Mouse (Mus musculus): ENCODE data around the gene Prr23a1.
"Not testable (repeated sequence)": the region's sequence is repeated elsewhere in the genome, so short reads cannot be mapped to it uniquely, and the experiment has no call there.

The Prr23a1 gene

DNA sequence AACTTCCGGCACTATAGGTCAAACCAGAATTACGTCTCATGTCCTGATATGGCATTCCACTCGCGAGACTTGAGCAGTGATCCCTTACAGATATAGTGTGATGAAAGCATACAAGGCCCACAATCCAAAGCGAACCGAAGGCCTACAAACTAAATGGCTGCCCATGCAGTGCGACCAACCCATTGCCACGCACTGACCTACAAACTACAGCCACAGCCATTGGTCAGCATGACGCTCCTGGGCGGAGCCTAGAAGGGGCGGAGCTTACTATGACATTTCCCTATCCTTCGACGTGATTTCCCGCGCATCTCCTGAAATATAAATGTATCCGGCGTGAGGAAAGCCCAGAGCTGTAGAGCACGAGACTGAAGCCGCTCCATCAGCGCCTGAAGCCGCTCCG lies at the start of gene Prr23a1:
TSS of gene Prr23a1 (plus strand) at position 387 of the 400 bp plus-strand sequence.
- DNase-seq (ENCODE audit: low read depth), result no peak

DNA sequence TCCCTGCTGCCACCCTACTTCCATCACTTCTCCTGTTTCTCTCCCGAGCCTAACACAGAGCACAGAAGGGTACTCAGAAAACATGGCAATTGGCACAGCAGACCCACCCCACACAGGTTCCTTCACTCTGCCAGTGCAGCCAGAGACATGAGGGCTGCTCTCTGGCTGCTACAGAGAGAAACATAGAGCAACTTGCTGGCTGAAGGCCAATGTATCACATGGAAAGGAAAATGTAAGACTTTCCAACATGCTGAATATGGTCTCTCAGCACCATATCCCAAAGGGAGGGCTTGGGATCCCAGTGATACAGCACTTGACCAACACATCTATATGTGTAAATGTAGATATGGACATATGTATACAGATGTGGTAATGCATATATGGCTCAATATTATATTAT lies 43.3 kb upstream of the Prr23a1 start:
- no peak for DNase-seq (ENCODE audit: low read depth)

DNA sequence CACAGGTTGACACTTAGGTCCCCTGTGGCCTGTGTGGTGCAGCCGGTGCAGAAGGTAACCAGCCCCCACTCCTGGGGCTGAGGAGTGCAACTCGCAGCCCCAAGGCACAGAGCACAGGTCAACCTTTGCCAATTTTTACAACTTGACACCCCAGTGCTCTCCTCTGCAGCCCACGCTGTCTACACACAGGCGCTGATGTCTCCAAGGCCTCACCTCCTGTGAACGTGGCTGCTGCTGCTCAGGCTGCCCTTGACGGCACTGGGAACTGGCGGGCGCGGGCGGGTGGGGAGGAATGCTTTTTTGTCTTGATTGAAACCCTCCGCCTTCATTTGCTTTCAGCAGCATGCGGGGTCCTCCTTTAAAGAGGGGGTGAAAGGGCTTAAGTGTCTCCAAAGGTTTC lies 38.3 kb upstream of the Prr23a1 start:
- no peak for DNase-seq (ENCODE audit: low read depth)

DNA sequence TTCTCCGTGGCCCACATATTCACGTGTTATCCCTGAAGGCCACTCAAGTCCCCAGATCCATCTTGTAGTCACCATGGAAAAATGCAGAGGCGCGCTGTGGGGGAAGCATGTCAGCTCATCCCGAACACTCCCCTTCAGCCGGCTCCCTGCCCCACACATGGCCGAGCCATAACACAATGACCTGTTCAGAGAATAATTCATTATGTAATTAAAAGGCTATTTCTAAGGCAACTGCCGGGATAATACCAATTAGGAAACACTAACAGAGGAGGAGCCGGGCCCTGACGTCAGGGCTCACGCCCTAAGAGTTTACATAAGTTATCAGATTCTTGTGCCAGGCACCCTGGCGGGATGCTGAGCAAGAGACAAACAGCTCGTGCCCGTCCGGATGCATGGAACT lies 36.8 kb upstream of the Prr23a1 start:
- no peak for DNase-seq (ENCODE audit: low read depth)

DNA sequence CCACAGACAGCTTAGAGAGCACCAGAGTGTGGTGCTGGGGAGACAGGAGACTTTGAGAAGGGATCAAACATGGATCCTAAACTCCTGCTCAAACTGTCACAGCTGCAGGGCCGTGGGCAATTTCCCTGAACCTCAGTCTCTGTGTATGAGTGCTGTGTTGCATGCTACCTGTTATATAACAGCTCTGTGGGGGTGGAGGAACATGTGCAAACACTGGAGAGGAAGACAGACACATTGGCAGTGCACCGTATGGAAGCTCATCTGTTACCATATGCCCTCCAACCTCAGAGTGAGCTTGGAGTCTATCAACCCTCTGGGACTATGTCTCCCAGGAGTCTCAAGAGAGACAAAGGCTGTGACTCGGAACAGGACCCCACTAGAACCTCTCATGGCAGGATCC lies 36.4 kb upstream of the Prr23a1 start:
- no peak for DNase-seq (ENCODE audit: low read depth)

DNA sequence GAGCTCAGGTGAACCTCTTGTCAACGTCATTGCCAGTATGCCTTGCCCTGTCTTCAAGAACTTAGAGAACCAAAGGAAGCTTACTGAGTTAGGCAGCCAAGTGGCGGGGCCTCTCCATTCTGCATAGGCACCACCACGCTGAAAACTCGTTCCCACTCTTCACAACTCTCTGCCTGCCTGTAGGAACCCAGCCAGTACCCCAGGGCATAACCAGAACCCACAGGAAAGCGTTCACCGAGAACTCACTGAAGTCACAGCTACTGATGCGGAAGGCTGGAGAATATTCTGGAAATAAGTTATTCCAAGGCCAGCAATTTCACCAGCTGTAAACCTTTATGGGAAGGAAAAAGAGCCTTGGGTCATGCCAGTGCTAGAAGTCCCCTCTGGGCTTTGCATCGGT lies 34.7 kb upstream of the Prr23a1 start:
- no peak for DNase-seq (ENCODE audit: low read depth)

DNA sequence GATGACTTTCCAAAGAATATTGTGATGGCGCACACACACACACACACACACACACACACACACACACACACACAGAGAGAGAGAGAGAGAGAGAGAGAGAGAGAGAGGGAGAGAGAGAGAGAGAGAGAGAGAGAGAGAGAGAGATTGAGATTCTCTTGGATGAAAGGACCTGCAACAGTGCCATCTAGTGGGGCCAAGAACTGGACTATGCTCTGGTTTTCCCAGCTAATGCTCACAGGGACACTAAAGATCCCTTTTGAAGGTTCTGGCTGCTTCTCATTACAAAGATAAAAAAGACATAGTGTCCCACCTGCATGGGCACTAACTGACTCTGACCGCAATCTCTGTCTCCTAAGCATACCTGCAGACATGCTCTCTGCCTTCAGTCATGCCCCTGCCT lies 32.8 kb upstream of the Prr23a1 start:
- DNase-seq (ENCODE audit: low read depth), result not testable (repeated sequence)

DNA sequence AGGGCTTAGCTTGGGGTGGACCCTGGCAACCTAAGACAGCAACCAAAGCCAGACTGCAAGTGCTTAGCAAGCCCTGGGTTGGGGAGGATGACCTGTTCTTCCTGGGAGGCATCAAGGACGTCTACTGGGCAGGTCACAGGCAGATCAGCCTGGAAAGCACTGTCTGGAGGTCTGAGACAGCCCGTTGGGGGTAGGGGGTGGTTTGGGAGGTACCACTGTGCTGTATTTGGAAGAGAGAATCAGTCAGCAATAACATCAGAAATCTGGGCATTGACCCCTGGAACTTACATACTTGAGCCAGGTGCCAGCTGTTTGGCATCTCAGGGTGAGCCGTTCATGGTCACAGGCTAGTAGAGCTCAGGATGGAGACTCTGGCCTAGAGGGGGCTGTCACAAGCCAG lies 26.2 kb upstream of the Prr23a1 start:
- DNase-seq (ENCODE audit: low read depth), result no peak

DNA sequence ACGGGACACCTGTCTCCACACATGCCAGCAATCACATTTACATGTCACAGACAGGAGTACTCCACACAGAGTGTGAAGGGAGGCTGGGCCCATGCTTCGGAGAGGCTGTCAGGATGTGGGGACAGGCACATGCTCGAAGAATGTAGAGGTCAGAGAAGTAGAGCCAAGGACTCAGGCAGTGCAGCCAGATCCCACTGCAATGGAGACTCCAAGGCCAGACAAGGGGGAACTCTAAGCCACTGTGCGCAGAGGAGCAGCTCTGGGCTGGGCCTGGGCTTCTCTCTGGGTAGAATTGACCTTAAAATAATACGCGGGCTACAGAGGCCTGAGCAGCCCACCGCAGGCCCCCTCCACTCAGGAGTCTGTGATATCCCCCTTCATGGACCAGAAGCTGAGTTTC lies 24.7 kb upstream of the Prr23a1 start:
- DNase-seq (ENCODE audit: low read depth), result no peak

DNA sequence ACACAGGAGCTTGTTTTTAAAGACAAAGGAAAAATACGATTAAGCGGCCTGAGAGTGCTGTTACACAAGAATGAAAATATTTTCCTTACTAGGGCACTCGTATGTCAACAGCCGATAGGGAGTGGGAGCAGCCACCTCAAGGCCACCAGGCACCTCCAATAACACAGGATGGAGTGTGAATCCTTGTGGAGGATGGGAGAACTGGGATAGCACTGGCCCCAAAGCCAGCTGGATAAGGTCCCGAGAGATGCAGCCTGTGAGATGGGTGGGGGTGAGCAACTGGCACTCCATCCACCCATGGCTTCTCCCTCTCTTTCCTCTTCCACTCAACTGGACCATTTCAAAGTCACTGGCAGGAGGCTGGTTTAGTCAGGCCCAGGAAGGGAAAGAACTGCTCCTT lies 23.3 kb upstream of the Prr23a1 start:
- no peak for DNase-seq (ENCODE audit: low read depth)

DNA sequence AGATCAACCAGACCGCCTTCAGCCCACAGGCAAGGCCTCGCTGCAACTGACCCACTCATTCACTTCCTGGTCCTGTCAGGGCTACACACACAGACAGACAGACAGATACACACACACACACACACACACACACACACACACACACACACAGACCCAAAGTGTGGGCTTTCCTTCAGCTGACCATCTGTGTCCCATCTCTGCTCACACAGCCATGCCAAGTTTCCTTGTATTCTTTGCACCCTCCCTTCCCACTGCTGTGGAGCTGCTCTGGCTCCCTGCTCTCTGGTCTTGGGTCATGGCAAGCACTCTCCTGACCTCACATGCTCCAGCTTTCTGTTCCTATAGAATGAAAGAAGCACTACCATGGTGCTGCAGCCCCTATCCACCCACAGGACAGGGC lies 22.8 kb upstream of the Prr23a1 start:
- DNase-seq (ENCODE audit: low read depth), result no peak

DNA sequence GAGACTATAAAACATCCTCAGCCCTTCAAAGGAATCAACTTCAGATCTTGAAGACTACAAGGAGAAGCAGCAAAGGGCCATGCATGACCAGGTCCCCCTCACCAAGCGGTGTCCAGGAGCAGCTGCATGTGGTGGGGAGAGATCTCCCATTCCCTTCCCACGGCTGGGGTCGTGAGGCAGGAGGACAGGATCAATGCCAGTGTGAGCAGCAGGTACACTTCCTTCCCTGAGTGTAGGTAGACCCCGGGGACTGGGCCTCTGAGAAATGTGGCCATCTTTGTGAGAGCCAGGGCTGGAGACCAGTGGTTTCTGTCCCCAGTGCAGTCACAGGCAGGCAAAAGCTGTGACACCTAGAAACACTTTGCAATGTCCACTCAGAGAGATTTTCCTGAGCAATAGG lies 21.8 kb upstream of the Prr23a1 start:
- DNase-seq (ENCODE audit: low read depth), result no peak

DNA sequence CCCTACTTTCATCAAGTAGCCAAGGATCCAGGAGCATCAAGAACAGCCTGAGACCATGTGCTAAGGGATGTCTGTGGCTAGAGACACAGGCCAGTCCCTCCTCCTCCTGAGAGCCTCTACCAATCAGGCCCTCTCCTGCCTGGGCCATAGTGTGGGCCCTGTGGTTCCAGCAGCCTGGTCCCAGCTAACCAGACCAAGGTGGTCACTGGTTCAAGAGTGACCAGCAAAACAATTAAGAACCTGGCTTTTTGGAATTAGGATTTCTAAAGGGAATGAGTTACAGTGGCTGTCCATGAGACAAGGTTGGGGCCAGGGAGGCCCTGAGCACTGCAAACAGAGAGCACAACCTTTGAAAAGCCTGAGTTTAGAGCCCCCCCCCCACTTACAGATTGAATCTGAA lies 21.2 kb upstream of the Prr23a1 start:
- DNase-seq (ENCODE audit: low read depth), result no peak

DNA sequence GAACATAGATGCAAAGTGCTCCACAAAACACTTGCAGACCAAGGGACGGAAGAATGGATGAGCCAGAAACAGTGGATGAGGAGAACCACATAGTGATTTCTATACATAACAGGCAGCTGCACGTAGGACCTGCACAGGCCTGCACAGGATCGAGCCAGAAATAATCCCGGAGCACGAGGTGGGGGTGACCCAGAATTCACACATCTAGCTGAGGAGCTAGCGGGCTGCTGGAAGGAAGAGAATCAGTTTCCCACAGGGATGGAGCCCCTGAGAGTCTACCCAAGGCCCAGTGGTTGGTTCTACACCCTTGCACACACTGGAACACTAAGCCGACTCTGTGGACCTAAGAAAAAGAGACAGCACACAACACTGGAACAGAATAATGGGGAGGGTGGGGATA lies 18.5 kb upstream of the Prr23a1 start:
- no peak for DNase-seq (ENCODE audit: low read depth)

DNA sequence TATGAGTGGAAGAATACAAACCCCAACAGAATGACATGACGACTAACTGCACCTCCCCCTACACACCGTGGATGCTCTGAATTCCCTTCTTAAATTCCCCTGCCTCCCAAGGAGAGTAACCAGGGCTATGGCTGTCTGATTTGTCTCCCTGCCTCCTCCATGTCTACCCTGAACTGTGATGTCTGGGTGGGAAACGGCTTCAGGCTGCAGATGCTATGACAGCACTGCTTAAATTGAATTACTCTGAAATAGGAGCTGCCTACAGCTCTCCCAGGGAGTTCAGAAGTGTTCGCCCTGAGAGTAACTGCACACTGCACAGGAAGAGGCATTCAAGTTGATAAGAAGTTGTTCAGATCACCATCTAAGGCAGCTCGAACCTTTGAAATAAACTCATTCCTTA lies 12.8 kb upstream of the Prr23a1 start:
- no peak for DNase-seq (ENCODE audit: low read depth)

DNA sequence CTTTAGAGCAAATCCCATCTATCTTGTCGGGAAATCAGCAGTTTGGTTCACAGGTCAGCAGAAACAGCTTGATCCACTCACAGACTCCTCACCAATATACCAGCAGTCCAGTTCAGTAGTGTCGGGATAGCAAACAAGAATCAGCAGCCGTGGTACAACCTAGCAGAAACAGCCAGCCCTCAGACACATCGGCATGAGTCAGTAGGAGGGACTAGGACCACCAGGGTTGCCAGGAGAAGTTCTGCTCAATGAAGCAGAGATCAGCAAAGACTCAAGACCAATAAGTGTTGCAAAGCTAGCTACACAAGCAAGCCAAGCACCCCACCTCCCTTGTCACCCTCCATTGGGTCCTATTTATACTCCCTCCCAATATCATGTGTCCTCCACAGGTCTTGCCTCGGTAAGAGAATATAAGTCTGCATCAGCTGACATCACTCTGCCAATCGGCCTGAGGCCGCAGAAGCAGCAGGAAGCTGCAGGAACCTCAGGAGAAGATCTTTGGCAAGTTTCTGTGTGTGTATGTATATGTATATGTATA lies 4.7 kb upstream of the Prr23a1 start:
- DNase-seq (ENCODE audit: low read depth), result no peak

DNA sequence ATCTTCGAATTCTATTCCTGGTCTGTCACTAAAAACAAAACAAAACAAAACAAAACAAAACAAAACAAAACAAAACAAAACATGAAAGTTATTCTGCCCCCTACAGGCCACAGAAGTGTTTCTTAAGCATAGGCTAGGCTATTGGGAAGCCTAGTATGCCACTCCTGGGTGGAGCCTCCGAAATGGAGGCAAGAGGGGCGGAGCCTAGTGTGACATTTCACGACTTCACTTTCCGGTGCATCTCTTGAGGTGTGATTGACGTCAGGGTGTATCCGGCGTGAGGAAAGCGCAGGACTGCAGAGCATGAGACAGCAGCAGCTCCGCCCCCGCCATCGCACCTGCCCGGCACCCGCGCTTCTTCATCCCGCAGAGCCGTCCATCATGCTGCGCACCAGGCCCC lies 13.9 kb downstream of the Prr23a1 start, which contains the start of gene Prr23a2:
TSS of gene Prr23a2 (plus strand) at position 285 of the 400 bp plus-strand sequence.
- no peak for DNase-seq (ENCODE audit: low read depth)

DNA sequence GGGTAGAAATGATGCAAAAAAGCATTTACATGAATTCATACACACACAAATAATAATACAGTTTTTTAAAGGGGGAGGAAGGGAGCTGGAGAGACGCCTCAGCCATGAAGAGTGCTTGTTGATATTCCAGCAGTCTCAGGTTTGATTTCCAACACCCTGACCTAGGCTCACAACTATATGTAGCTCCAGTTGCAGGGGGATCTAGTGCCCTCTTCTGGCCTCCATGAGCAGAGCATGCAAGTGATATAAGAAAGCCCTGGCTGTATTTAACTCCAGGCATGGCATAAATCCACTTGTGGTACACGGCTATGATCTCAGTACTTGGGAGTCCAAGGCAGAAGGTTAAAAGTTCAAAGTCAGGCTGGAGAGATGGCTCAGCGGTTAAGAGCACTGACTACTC lies 21.2 kb downstream of the Prr23a1 start:
- DNase-seq (ENCODE audit: low read depth), result no peak

DNA sequence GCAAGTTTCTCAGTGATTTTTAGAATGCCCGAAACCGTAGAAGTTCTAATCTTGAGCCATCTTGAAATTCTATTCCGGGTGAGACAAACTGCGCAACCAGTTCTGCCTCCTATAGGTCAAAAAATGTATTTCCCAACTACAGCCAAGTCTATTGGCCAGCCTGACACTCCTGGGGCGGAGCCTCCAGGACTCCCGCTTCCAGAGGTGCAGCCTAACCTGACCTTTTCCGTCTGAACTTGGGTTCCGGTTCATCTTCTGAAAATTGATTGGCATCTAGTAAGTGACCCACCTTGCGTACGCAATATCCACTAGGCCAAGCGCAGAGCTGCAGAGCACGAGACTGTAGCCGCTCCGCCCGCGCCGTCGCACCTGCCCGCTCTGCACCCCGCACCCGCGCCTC lies 22.3 kb downstream of the Prr23a1 start, which contains the start of gene Prr23a3:
TSS of gene Prr23a3 (plus strand) at position 197 of the 400 bp plus-strand sequence.
- DNase-seq (ENCODE audit: low read depth), result no peak

Data from c-Kit-positive CD71-negative TER-119-negative erythroid progenitor cells, embryonic 14.5 days (primary cell).